Mouse (Mus musculus) hindbrain, embryonic 10.5 days (tissue): ENCODE measurements around the gene Iqsec1. TPM values are rescaled to one million over a fixed set of nuclear protein-coding genes. Genes with fewer than 3 reads are reported as not detected.

Source experiments
- DNase-seq: peaks from one replicate; pipeline ENCODE4 v3.0.0-alpha.2; 2017; ENCODE audit warnings: low spot score
- H3K27ac ChIP-seq: fragments of 300-500 bp; sonication (generic); 2 replicates; pipeline ENCODE4 v1.5.1; 2016; ENCODE audit warnings: mild to moderate bottlenecking, moderate library complexity
- H3K27me3 ChIP-seq: fragments of 300-500 bp; sonication (generic); 2 replicates; pipeline ENCODE4 v1.6.1; 2016; ENCODE audit warnings: mild to moderate bottlenecking; ENCODE audit not compliant: poor library complexity, insufficient read depth, severe bottlenecking
- H3K36me3 ChIP-seq: fragments of 300-500 bp; sonication (generic); 2 replicates; pipeline ENCODE4 v1.6.1; 2016; ENCODE audit warnings: mild to moderate bottlenecking, moderate library complexity
- H3K4me1 ChIP-seq: fragments of 300-500 bp; sonication (generic); replicated peaks from 2 replicates; pipeline ENCODE4 v1.6.1; 2016; ENCODE audit warnings: mild to moderate bottlenecking
- H3K4me3 ChIP-seq: fragments of 300-500 bp; sonication (generic); 2 replicates; pipeline ENCODE4 v1.5.1; 2016; ENCODE audit warnings: mild to moderate bottlenecking, moderate library complexity
- H3K9me3 ChIP-seq: fragments of 300-500 bp; sonication (generic); 2 replicates; pipeline ENCODE4 v1.6.1; 2016; ENCODE audit warnings: mild to moderate bottlenecking, moderate library complexity
- WGBS: fragments of 180-500 bp; shearing (Covaris S2); methylation state at CpG from one replicate; pipeline ENCODE4 v1.1.7; 2016; 5-methylcytosine and 5-hydroxymethylcytosine counted together
- polyA plus RNA-seq: library from polyadenylated mRNA; unstranded; fragments of >200 nt; fragmentation: Nextera tagmentation; extraction: Ambion mirVana; gene quantifications from 2 replicates; pipeline ENCODE4 v1.2.1, GENCODE M21; 2016

Gene Iqsec1
- 11.3 and 13.8 TPM in 2 replicates for polyA plus RNA-seq

- H3K27me3 ChIP-seq = peaks cover 24% of the 10 kb centered on the region
- H3K36me3 ChIP-seq = no peaks in the 10 kb centered on the region
- under 1% methylated on average over 39 of the region's 39 CpGs for WGBS
- H3K4me1 ChIP-seq = peaks cover 41% of the 10 kb centered on the region
- H3K27ac ChIP-seq = peak within 1 kb of the TSS; percentile 84
- peaks cover 28% of the 10 kb centered on the region for H3K9me3 ChIP-seq
- peak within 1 kb of the TSS; percentile 72 for H3K4me3 ChIP-seq
- peak; percentile 98 for DNase-seq
These were observed at the start of gene Iqsec1 for GRCm38 (mm10) chr6:90988648-90989317. TSS of gene Iqsec1 (minus strand) at chr6:90988685.

GRCm38 (mm10) chr6:91028256-91028655 is 39.8 kb upstream of the Iqsec1 start:
- H3K27ac ChIP-seq = no peak overlapping the region
- H3K4me3 ChIP-seq = no peak overlapping the region
- no peaks in the 10 kb centered on the region for H3K9me3 ChIP-seq
- peaks cover 72% of the 10 kb centered on the region for H3K36me3 ChIP-seq
- H3K4me1 ChIP-seq = no peaks in the 10 kb centered on the region
- H3K27me3 ChIP-seq = no peaks in the 10 kb centered on the region
- no peak for DNase-seq
- 89% methylated on average over 5 of the region's 5 CpGs for WGBS

- H3K36me3 ChIP-seq = peaks cover 66% of the 10 kb centered on the region
- H3K27ac ChIP-seq = no peak overlapping the region
- no peak for DNase-seq
- 85% methylated on average over 7 of the region's 7 CpGs for WGBS
- H3K27me3 ChIP-seq = no peaks in the 10 kb centered on the region
- H3K4me1 ChIP-seq = no peaks in the 10 kb centered on the region
- H3K4me3 ChIP-seq = no peak overlapping the region
- no peaks in the 10 kb centered on the region for H3K9me3 ChIP-seq
These were observed 32.3 kb upstream of the Iqsec1 start for GRCm38 (mm10) chr6:91020810-91021209.

GRCm38 (mm10) chr6:91016600-91017230 is 28.2 kb upstream of the Iqsec1 start:
- no peaks in the 10 kb centered on the region for H3K27me3 ChIP-seq
- DNase-seq = no peak
- H3K27ac ChIP-seq = no peak overlapping the region
- H3K9me3 ChIP-seq = no peaks in the 10 kb centered on the region
- H3K36me3 ChIP-seq = peaks cover 64% of the 10 kb centered on the region
- WGBS = 89% methylated on average over 7 of the region's 7 CpGs
- H3K4me1 ChIP-seq = peaks cover 20% of the 10 kb centered on the region
- no peak overlapping the region for H3K4me3 ChIP-seq

GRCm38 (mm10) chr6:91014198-91014958 is 25.9 kb upstream of the Iqsec1 start:
- peak; percentile 29 for DNase-seq
- Histone ChIP-seq H3K4me1 (peaks cover 20% of the 10 kb centered on the region), H3K36me3 (peaks cover 44% of the 10 kb centered on the region), H3K4me3 (no peak overlapping the region), H3K27ac (peak overlapping the region; percentile 51), H3K27me3 (no peaks in the 10 kb centered on the region), H3K9me3 (no peaks in the 10 kb centered on the region)
- WGBS = 63% methylated on average over 9 of the region's 9 CpGs

- Histone ChIP-seq H3K4me1 (peaks cover 20% of the 10 kb centered on the region), H3K9me3 (no peaks in the 10 kb centered on the region), H3K27ac (no peak overlapping the region), H3K27me3 (no peaks in the 10 kb centered on the region), H3K4me3 (no peak overlapping the region), H3K36me3 (peaks cover 30% of the 10 kb centered on the region)
- DNase-seq = no peak
- WGBS = 76% methylated on average over 3 of the region's 3 CpGs
These were observed 24.0 kb upstream of the Iqsec1 start for GRCm38 (mm10) chr6:91012458-91012857.

- peaks cover 20% of the 10 kb centered on the region for H3K4me1 ChIP-seq
- WGBS = 74% methylated on average over 4 of the region's 4 CpGs
- H3K4me3 ChIP-seq = no peak overlapping the region
- no peaks in the 10 kb centered on the region for H3K27me3 ChIP-seq
- no peaks in the 10 kb centered on the region for H3K9me3 ChIP-seq
- no peak for DNase-seq
- H3K36me3 ChIP-seq = peaks cover 25% of the 10 kb centered on the region
- H3K27ac ChIP-seq = no peak overlapping the region
These were observed 23.1 kb upstream of the Iqsec1 start for GRCm38 (mm10) chr6:91011568-91011967.

- no peaks in the 10 kb centered on the region for H3K27me3 ChIP-seq
- H3K4me1 ChIP-seq = peaks cover 6% of the 10 kb centered on the region; the same call in 1 of the 2 replicates
- no peak overlapping the region for H3K27ac ChIP-seq
- 81% methylated on average over 3 of the region's 3 CpGs for WGBS
- DNase-seq = no peak
- H3K4me3 ChIP-seq = no peak overlapping the region
- H3K36me3 ChIP-seq = 0 out of 2 replicates have a peak, but pooled peaks cover 3% of the 10 kb centered on the region
- no peaks in the 10 kb centered on the region for H3K9me3 ChIP-seq
These were observed 19.9 kb upstream of the Iqsec1 start for GRCm38 (mm10) chr6:91008284-91008830.

GRCm38 (mm10) chr6:91007207-91007606 is 18.7 kb upstream of the Iqsec1 start:
- no peaks in the 10 kb centered on the region for H3K27me3 ChIP-seq
- no peak overlapping the region for H3K4me3 ChIP-seq
- H3K9me3 ChIP-seq = no peaks in the 10 kb centered on the region
- no peak overlapping the region for H3K27ac ChIP-seq
- H3K4me1 ChIP-seq = peaks cover 4% of the 10 kb centered on the region; the same call in 1 of the 2 replicates
- DNase-seq = no peak
- H3K36me3 ChIP-seq = no peaks in the 10 kb centered on the region
- 80% methylated on average over 2 of the region's 2 CpGs for WGBS

GRCm38 (mm10) chr6:91004157-91004556 is 15.7 kb upstream of the Iqsec1 start:
- no peak for DNase-seq
- H3K27me3 ChIP-seq = peaks cover 22% of the 10 kb centered on the region
- peaks cover 18% of the 10 kb centered on the region for H3K4me1 ChIP-seq
- 94% methylated on average over 2 of the region's 2 CpGs for WGBS
- H3K36me3 ChIP-seq = no peaks in the 10 kb centered on the region
- no peak overlapping the region for H3K27ac ChIP-seq
- no peaks in the 10 kb centered on the region for H3K9me3 ChIP-seq
- no peak overlapping the region for H3K4me3 ChIP-seq

GRCm38 (mm10) chr6:91003310-91003995 is 15.0 kb upstream of the Iqsec1 start:
- H3K27me3 ChIP-seq = peaks cover 22% of the 10 kb centered on the region
- no peak for DNase-seq
- H3K36me3 ChIP-seq = no peaks in the 10 kb centered on the region
- WGBS = 33% methylated on average over 3 of the region's 3 CpGs
- H3K9me3 ChIP-seq = no peaks in the 10 kb centered on the region
- no peak overlapping the region for H3K4me3 ChIP-seq
- no peak overlapping the region for H3K27ac ChIP-seq
- peaks cover 18% of the 10 kb centered on the region for H3K4me1 ChIP-seq

- Histone ChIP-seq H3K4me3 (no peak overlapping the region), H3K4me1 (peaks cover 18% of the 10 kb centered on the region), H3K27ac (no peak overlapping the region), H3K27me3 (peaks cover 22% of the 10 kb centered on the region), H3K36me3 (no peaks in the 10 kb centered on the region), H3K9me3 (no peaks in the 10 kb centered on the region)
- WGBS = 36% methylated on average over 7 of the region's 7 CpGs
- DNase-seq = no peak
These were observed 13.1 kb upstream of the Iqsec1 start for GRCm38 (mm10) chr6:91001566-91001965.
